Mouse (Mus musculus): ENCODE data around the gene Usp24. TPM values are rescaled to one million over a fixed set of nuclear protein-coding genes. Genes with fewer than 3 reads are reported as not detected.

The Usp24 gene
- polyA plus RNA-seq, 1 experiment from 2014 or later: 8.8 TPM

- Histone ChIP-seq H3K9ac (replicated peaks; ENCODE audit: low read length) (no peak overlapping the region), H3K9me3 (replicated peaks; ENCODE audit: control insufficient read depth, low read length) (no peaks in the 10 kb centered on the region), H3K4me3 (ENCODE audit: low read depth, low read length) (no peak overlapping the region), H3K27me3 (ENCODE audit: control insufficient read depth, insufficient read depth, low read length) (no peaks in the 10 kb centered on the region), H3K4me2 (ENCODE audit: low read depth, low read length) (no peak overlapping the region), H3K36me3 (replicated peaks; ENCODE audit: control insufficient read depth, insufficient read depth, low read depth, low read length) (no peaks in the 10 kb centered on the region), H3K4me1 (ENCODE audit: control insufficient read depth, insufficient read depth, low read length) (no peaks in the 10 kb centered on the region), H3K27ac (replicated peaks; ENCODE audit: low read depth, low read length) (no peak overlapping the region)
- ATAC-seq (replicated peaks; ENCODE audit: insufficient number of reproducible peaks, low FRiP score, low TSS enrichment, low read depth) (no peak), DNase-seq (ENCODE audit: low spot score) (no peak)
- 92% methylated on average over 4 of the region's 4 CpGs for WGBS
These were observed 23.2 kb upstream of the Usp24 start for GRCm38 (mm10) chr4:106292823-106293222.

- no peaks in the 10 kb centered on the region for H3K27me3 ChIP-seq (ENCODE audit: control insufficient read depth, insufficient read depth, low read length)
- no peak overlapping the region for H3K27ac ChIP-seq (replicated peaks; ENCODE audit: low read depth, low read length)
- no peaks in the 10 kb centered on the region for H3K36me3 ChIP-seq (replicated peaks; ENCODE audit: control insufficient read depth, insufficient read depth, low read depth, low read length)
- no peak overlapping the region for H3K4me3 ChIP-seq (ENCODE audit: low read depth, low read length)
- 84% methylated on average over 6 of the region's 6 CpGs for WGBS
- ATAC-seq (replicated peaks; ENCODE audit: insufficient number of reproducible peaks, low FRiP score, low TSS enrichment, low read depth): no peak
- H3K4me2 ChIP-seq (ENCODE audit: low read depth, low read length): no peak overlapping the region
- H3K9ac ChIP-seq (replicated peaks; ENCODE audit: low read length): no peak overlapping the region
- H3K4me1 ChIP-seq (ENCODE audit: control insufficient read depth, insufficient read depth, low read length): no peaks in the 10 kb centered on the region
- H3K9me3 ChIP-seq (replicated peaks; ENCODE audit: control insufficient read depth, low read length): no peaks in the 10 kb centered on the region
- no peak for DNase-seq (ENCODE audit: low spot score)
These were observed 22.5 kb upstream of the Usp24 start for GRCm38 (mm10) chr4:106293378-106294090.

GRCm38 (mm10) chr4:106295696-106296095 is 20.3 kb upstream of the Usp24 start:
- DNase-seq (ENCODE audit: low spot score) (peak; percentile 27), ATAC-seq (replicated peaks; ENCODE audit: insufficient number of reproducible peaks, low FRiP score, low TSS enrichment, low read depth) (no peak)
- no peak overlapping the region for H3K4me3 ChIP-seq (ENCODE audit: low read depth, low read length)
- no peak overlapping the region for H3K27ac ChIP-seq (replicated peaks; ENCODE audit: low read depth, low read length)
- WGBS: 68% methylated on average over 4 of the region's 4 CpGs
- H3K9me3 ChIP-seq (replicated peaks; ENCODE audit: control insufficient read depth, low read length): no peaks in the 10 kb centered on the region
- H3K9ac ChIP-seq (replicated peaks; ENCODE audit: low read length): no peak overlapping the region
- H3K27me3 ChIP-seq (ENCODE audit: control insufficient read depth, insufficient read depth, low read length): no peaks in the 10 kb centered on the region
- H3K36me3 ChIP-seq (replicated peaks; ENCODE audit: control insufficient read depth, insufficient read depth, low read depth, low read length): no peaks in the 10 kb centered on the region
- no peaks in the 10 kb centered on the region for H3K4me1 ChIP-seq (ENCODE audit: control insufficient read depth, insufficient read depth, low read length)
- H3K4me2 ChIP-seq (ENCODE audit: low read depth, low read length): no peak overlapping the region

GRCm38 (mm10) chr4:106296412-106297086 is 19.5 kb upstream of the Usp24 start:
- no peak overlapping the region for H3K9ac ChIP-seq (replicated peaks; ENCODE audit: low read length)
- WGBS: 86% methylated on average over 7 of the region's 7 CpGs

GRCm38 (mm10) chr4:106301346-106301745 is 14.7 kb upstream of the Usp24 start:
- no peak overlapping the region for H3K4me2 ChIP-seq (ENCODE audit: low read depth, low read length)
- H3K9me3 ChIP-seq (replicated peaks; ENCODE audit: control insufficient read depth, low read length): no peaks in the 10 kb centered on the region
- no peaks in the 10 kb centered on the region for H3K36me3 ChIP-seq (replicated peaks; ENCODE audit: control insufficient read depth, insufficient read depth, low read depth, low read length)
- no peak overlapping the region for H3K27ac ChIP-seq (replicated peaks; ENCODE audit: low read depth, low read length)
- H3K4me3 ChIP-seq (ENCODE audit: low read depth, low read length): no peak overlapping the region
- DNase-seq (ENCODE audit: low spot score) (no peak), ATAC-seq (replicated peaks; ENCODE audit: insufficient number of reproducible peaks, low FRiP score, low TSS enrichment, low read depth) (no peak)
- WGBS: 84% methylated on average over 6 of the region's 6 CpGs
- no peaks in the 10 kb centered on the region for H3K4me1 ChIP-seq (ENCODE audit: control insufficient read depth, insufficient read depth, low read length)
- H3K27me3 ChIP-seq (ENCODE audit: control insufficient read depth, insufficient read depth, low read length): no peaks in the 10 kb centered on the region
- no peak overlapping the region for H3K9ac ChIP-seq (replicated peaks; ENCODE audit: low read length)

More at GRCm38 (mm10) chr4:106296412-106297086, 19.5 kb upstream of the Usp24 start:
- no peak for DNase-seq (ENCODE audit: low spot score)
- no peaks in the 10 kb centered on the region for H3K4me1 ChIP-seq (ENCODE audit: control insufficient read depth, insufficient read depth, low read length)
- no peak for ATAC-seq (replicated peaks; ENCODE audit: insufficient number of reproducible peaks, low FRiP score, low TSS enrichment, low read depth)
- H3K4me3 ChIP-seq (ENCODE audit: low read depth, low read length): no peak overlapping the region
- H3K36me3 ChIP-seq (replicated peaks; ENCODE audit: control insufficient read depth, insufficient read depth, low read depth, low read length): no peaks in the 10 kb centered on the region
- H3K27me3 ChIP-seq (ENCODE audit: control insufficient read depth, insufficient read depth, low read length): no peaks in the 10 kb centered on the region
- H3K27ac ChIP-seq (replicated peaks; ENCODE audit: low read depth, low read length): no peak overlapping the region
- no peak overlapping the region for H3K4me2 ChIP-seq (ENCODE audit: low read depth, low read length)
- no peaks in the 10 kb centered on the region for H3K9me3 ChIP-seq (replicated peaks; ENCODE audit: control insufficient read depth, low read length)

GRCm38 (mm10) chr4:106308090-106308489 is 7.9 kb upstream of the Usp24 start:
- no peak for ATAC-seq (replicated peaks; ENCODE audit: insufficient number of reproducible peaks, low FRiP score, low TSS enrichment, low read depth)
- WGBS: 87% methylated on average over 3 of the region's 3 CpGs
- no peaks in the 10 kb centered on the region for H3K4me1 ChIP-seq (ENCODE audit: control insufficient read depth, insufficient read depth, low read length)

GRCm38 (mm10) chr4:106312651-106313050 is 3.4 kb upstream of the Usp24 start:
- no peak overlapping the region for H3K9ac ChIP-seq (replicated peaks; ENCODE audit: low read length)
- WGBS: 86% methylated on average over 8 of the region's 8 CpGs
- no peaks in the 10 kb centered on the region for H3K9me3 ChIP-seq (replicated peaks; ENCODE audit: control insufficient read depth, low read length)
- peaks cover 3% of the 10 kb centered on the region; the same call in 1 of the 2 replicates for H3K4me1 ChIP-seq (ENCODE audit: control insufficient read depth, insufficient read depth, low read length)
- DNase-seq (ENCODE audit: low spot score): no peak
- H3K4me3 ChIP-seq (ENCODE audit: low read depth, low read length): no peak overlapping the region
- no peaks in the 10 kb centered on the region for H3K27me3 ChIP-seq (ENCODE audit: control insufficient read depth, insufficient read depth, low read length)
- H3K27ac ChIP-seq (replicated peaks; ENCODE audit: low read depth, low read length): no peak overlapping the region
- no peak for ATAC-seq (replicated peaks; ENCODE audit: insufficient number of reproducible peaks, low FRiP score, low TSS enrichment, low read depth)
- no peaks in the 10 kb centered on the region for H3K36me3 ChIP-seq (replicated peaks; ENCODE audit: control insufficient read depth, insufficient read depth, low read depth, low read length)
- H3K4me2 ChIP-seq (ENCODE audit: low read depth, low read length): no peak overlapping the region

More at GRCm38 (mm10) chr4:106308090-106308489, 7.9 kb upstream of the Usp24 start:
- Histone ChIP-seq H3K27ac (replicated peaks; ENCODE audit: low read depth, low read length) (no peak overlapping the region), H3K9ac (replicated peaks; ENCODE audit: low read length) (no peak overlapping the region), H3K36me3 (replicated peaks; ENCODE audit: control insufficient read depth, insufficient read depth, low read depth, low read length) (no peaks in the 10 kb centered on the region), H3K9me3 (replicated peaks; ENCODE audit: control insufficient read depth, low read length) (no peaks in the 10 kb centered on the region), H3K4me3 (ENCODE audit: low read depth, low read length) (no peak overlapping the region), H3K27me3 (ENCODE audit: control insufficient read depth, insufficient read depth, low read length) (no peaks in the 10 kb centered on the region), H3K4me2 (ENCODE audit: low read depth, low read length) (no peak overlapping the region)
- no peak for DNase-seq (ENCODE audit: low spot score)

- WGBS: 87% methylated on average over 8 of the region's 8 CpGs
- no peak overlapping the region for H3K27ac ChIP-seq (replicated peaks; ENCODE audit: low read depth, low read length)
- H3K27me3 ChIP-seq (ENCODE audit: control insufficient read depth, insufficient read depth, low read length): no peaks in the 10 kb centered on the region
- no peak overlapping the region for H3K4me3 ChIP-seq (ENCODE audit: low read depth, low read length)
- no peak for ATAC-seq (replicated peaks; ENCODE audit: insufficient number of reproducible peaks, low FRiP score, low TSS enrichment, low read depth)
- H3K9me3 ChIP-seq (replicated peaks; ENCODE audit: control insufficient read depth, low read length): no peaks in the 10 kb centered on the region
- no peak overlapping the region for H3K4me2 ChIP-seq (ENCODE audit: low read depth, low read length)
- no peak for DNase-seq (ENCODE audit: low spot score)
- peaks cover 3% of the 10 kb centered on the region; the same call in 1 of the 2 replicates for H3K4me1 ChIP-seq (ENCODE audit: control insufficient read depth, insufficient read depth, low read length)
- H3K36me3 ChIP-seq (replicated peaks; ENCODE audit: control insufficient read depth, insufficient read depth, low read depth, low read length): no peaks in the 10 kb centered on the region
- H3K9ac ChIP-seq (replicated peaks; ENCODE audit: low read length): no peak overlapping the region
These were observed 2.9 kb upstream of the Usp24 start for GRCm38 (mm10) chr4:106313070-106313469.
